Mouse (Mus musculus): ENCODE results near the gene Aplp1.

Aplp1 gene

GRCm38 (mm10) chr7:30450241-30450640 is 4.9 kb upstream of the Aplp1 start:
- DNase-seq (ENCODE audit: low read depth, low spot score): no peak

GRCm38 (mm10) chr7:30444154-30444970 is 973 bp downstream of the Aplp1 start:
- DNase-seq (ENCODE audit: low read depth, low spot score): peak; percentile 86

- peak; percentile 84 for DNase-seq (ENCODE audit: low read depth, low spot score)
These were observed 1.6 kb downstream of the Aplp1 start for GRCm38 (mm10) chr7:30443696-30444095.

- peak; percentile 90 for DNase-seq (ENCODE audit: low read depth, low spot score)
These were observed 4.6 kb downstream of the Aplp1 start for GRCm38 (mm10) chr7:30440697-30441096.

- DNase-seq (ENCODE audit: low read depth, low spot score): no peak
These were observed 5.6 kb downstream of the Aplp1 start for GRCm38 (mm10) chr7:30439734-30440133.

GRCm38 (mm10) chr7:30436879-30437278 is 8.5 kb downstream of the Aplp1 start:
- DNase-seq (ENCODE audit: low read depth, low spot score): peak; percentile 96

- peak; percentile 91 for DNase-seq (ENCODE audit: low read depth, low spot score)
These were observed 10.2 kb downstream of the Aplp1 start for GRCm38 (mm10) chr7:30435156-30435555.

GRCm38 (mm10) chr7:30434701-30435100 is 10.6 kb downstream of the Aplp1 start:
- peak; percentile 64 for DNase-seq (ENCODE audit: low read depth, low spot score)

GRCm38 (mm10) chr7:30434238-30434637 is 11.1 kb downstream of the Aplp1 start:
- peak; percentile 77 for DNase-seq (ENCODE audit: low read depth, low spot score)

- peak; percentile 70 for DNase-seq (ENCODE audit: low read depth, low spot score)
These were observed 13.5 kb downstream of the Aplp1 start for GRCm38 (mm10) chr7:30431793-30432192.

- DNase-seq (ENCODE audit: low read depth, low spot score): no peak
These were observed 15.1 kb downstream of the Aplp1 start for GRCm38 (mm10) chr7:30430191-30430590.

GRCm38 (mm10) chr7:30429327-30429726 is 16.0 kb downstream of the Aplp1 start:
- DNase-seq (ENCODE audit: low read depth, low spot score): no peak

- no peak for DNase-seq (ENCODE audit: low read depth, low spot score)
These were observed 22.2 kb downstream of the Aplp1 start for GRCm38 (mm10) chr7:30423071-30423641.

GRCm38 (mm10) chr7:30422560-30422959 is 22.8 kb downstream of the Aplp1 start:
- no peak for DNase-seq (ENCODE audit: low read depth, low spot score)

GRCm38 (mm10) chr7:30421890-30422435 is 23.4 kb downstream of the Aplp1 start:
- DNase-seq (ENCODE audit: low read depth, low spot score): peak; percentile 91

GRCm38 (mm10) chr7:30421175-30421889 is 24.0 kb downstream of the Aplp1 start, which contains the start of gene Nfkbid:
Nfkbid (plus strand) TSS chr7:30421732.
- peak; percentile 90 for DNase-seq (ENCODE audit: low read depth, low spot score)

GRCm38 (mm10) chr7:30420673-30421072 is 24.7 kb downstream of the Aplp1 start:
- DNase-seq (ENCODE audit: low read depth, low spot score): no peak

GRCm38 (mm10) chr7:30419561-30420499 is 25.5 kb downstream of the Aplp1 start, which contains the start of gene Hcst:
Hcst (minus strand) TSS chr7:30419854.
- no peak for DNase-seq (ENCODE audit: low read depth, low spot score)

GRCm38 (mm10) chr7:30417856-30418255 is 27.5 kb downstream of the Aplp1 start:
- no peak for DNase-seq (ENCODE audit: low read depth, low spot score)

- DNase-seq (ENCODE audit: low read depth, low spot score): no peak
These were observed 31.7 kb downstream of the Aplp1 start, which contains the start of gene Tyrobp for GRCm38 (mm10) chr7:30413596-30413995. Tyrobp (plus strand) TSS chr7:30413760.

- no peak for DNase-seq (ENCODE audit: low read depth, low spot score)
These were observed 32.6 kb downstream of the Aplp1 start for GRCm38 (mm10) chr7:30412735-30413147.

Data from ES-CJ7 (cell line).